Mouse (Mus musculus): ENCODE measurements around the gene Tunar.

Tunar gene

GRCm38 (mm10) chr12:105356781-105357180, 23.1 kb downstream of the Tunar start:
- no peaks in the 10 kb centered on the region for H3K36me3 ChIP-seq (ENCODE audit: insufficient read depth, low read length)
- H3K27me3 ChIP-seq (ENCODE audit: insufficient read depth, low read length) = no peaks in the 10 kb centered on the region
- no peak for TF ChIP-seq POU5F1 (IDR thresholded peaks at IDR 0.05; ENCODE audit: borderline replicate concordance, low read length)
- no peak for TF ChIP-seq CTCF (conservative IDR thresholded peaks at IDR 0.05; ENCODE audit: low read length)
- TF ChIP-seq NANOG (IDR thresholded peaks at IDR 0.05; ENCODE audit: borderline replicate concordance, low read length) = no peak
- no peaks in the 10 kb centered on the region for H3K9me3 ChIP-seq (ENCODE audit: low read length)
- peaks cover 5% of the 10 kb centered on the region; the same call in 1 of the 2 replicates for H3K4me1 ChIP-seq (replicated peaks; ENCODE audit: low read depth, low read length)
- H3K4me3 ChIP-seq (replicated peaks; ENCODE audit: low read length) = no peak overlapping the region

DNA sequence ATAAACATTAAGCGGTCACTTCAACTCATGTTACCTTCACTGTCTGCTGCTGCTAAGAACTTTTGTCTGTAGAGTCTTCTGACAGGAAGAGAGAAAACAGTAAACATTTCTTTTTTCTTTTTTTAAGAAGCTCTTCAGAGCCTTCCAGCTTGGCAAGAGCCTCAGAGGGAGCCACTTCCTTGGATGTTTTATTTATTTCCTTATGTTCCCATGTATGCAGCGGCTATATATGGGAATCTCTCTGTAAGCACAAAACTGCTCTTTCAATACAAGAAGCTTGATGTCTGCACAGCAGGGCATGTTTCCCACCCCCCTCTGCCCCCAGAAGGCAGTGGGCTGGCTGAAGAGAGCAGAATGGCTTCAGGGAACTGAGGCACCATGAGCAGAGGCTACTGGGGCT, 30.0 kb downstream of the Tunar start:
- Histone ChIP-seq H3K27me3 (ENCODE audit: insufficient read depth, low read length) (no peaks in the 10 kb centered on the region), H3K36me3 (ENCODE audit: insufficient read depth, low read length) (no peaks in the 10 kb centered on the region), H3K4me3 (replicated peaks; ENCODE audit: low read length) (no peak overlapping the region), H3K9me3 (ENCODE audit: low read length) (no peaks in the 10 kb centered on the region), H3K4me1 (replicated peaks; ENCODE audit: low read depth, low read length) (no peaks in the 10 kb centered on the region)
- TF ChIP-seq CTCF (conservative IDR thresholded peaks at IDR 0.05; ENCODE audit: low read length) = no peak

DNA sequence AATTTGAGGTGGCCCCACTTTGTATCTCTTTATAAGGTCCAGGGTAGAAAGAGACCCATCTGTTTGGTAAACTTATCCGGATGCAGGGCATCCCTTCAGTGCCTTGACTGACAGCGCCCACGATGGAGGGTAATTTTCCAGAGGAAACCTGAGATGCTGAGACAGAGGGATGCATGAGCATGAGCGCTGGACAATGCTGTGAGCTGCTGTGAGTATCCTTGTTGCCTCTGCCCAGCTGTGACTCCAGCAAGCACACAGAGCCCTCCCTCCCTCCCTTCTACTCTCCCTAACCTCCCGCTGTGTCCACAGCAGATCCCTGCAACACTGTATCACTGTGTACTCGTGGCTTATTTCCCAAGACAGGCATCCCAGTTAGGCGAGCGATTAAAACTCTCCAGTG, 40.9 kb downstream of the Tunar start:
- H3K36me3 ChIP-seq (ENCODE audit: insufficient read depth, low read length) = no peaks in the 10 kb centered on the region
- no peak for TF ChIP-seq POU5F1 (IDR thresholded peaks at IDR 0.05; ENCODE audit: borderline replicate concordance, low read length)
- TF ChIP-seq CTCF (conservative IDR thresholded peaks at IDR 0.05; ENCODE audit: low read length) = no peak
- TF ChIP-seq NANOG (IDR thresholded peaks at IDR 0.05; ENCODE audit: borderline replicate concordance, low read length) = no peak
- H3K4me3 ChIP-seq (replicated peaks; ENCODE audit: low read length) = no peak overlapping the region
- no peaks in the 10 kb centered on the region for H3K4me1 ChIP-seq (replicated peaks; ENCODE audit: low read depth, low read length)
- no peaks in the 10 kb centered on the region for H3K9me3 ChIP-seq (ENCODE audit: low read length)
- no peaks in the 10 kb centered on the region for H3K27me3 ChIP-seq (ENCODE audit: insufficient read depth, low read length)

GRCm38 (mm10) chr12:105376976-105377375, 43.3 kb downstream of the Tunar start:
- Histone ChIP-seq H3K4me1 (replicated peaks; ENCODE audit: low read depth, low read length) (0 out of 2 replicates have a peak, but pooled peaks cover 3% of the 10 kb centered on the region), H3K4me3 (replicated peaks; ENCODE audit: low read length) (no peak overlapping the region), H3K9me3 (ENCODE audit: low read length) (no peaks in the 10 kb centered on the region), H3K36me3 (ENCODE audit: insufficient read depth, low read length) (no peaks in the 10 kb centered on the region), H3K27me3 (ENCODE audit: insufficient read depth, low read length) (no peaks in the 10 kb centered on the region)
- TF ChIP-seq NANOG (IDR thresholded peaks at IDR 0.05; ENCODE audit: borderline replicate concordance, low read length) (no peak), POU5F1 (IDR thresholded peaks at IDR 0.05; ENCODE audit: borderline replicate concordance, low read length) (no peak), CTCF (conservative IDR thresholded peaks at IDR 0.05; ENCODE audit: low read length) (no peak)

- peaks cover 18% of the 10 kb centered on the region for H3K4me1 ChIP-seq (replicated peaks; ENCODE audit: low read depth, low read length)
- no peaks in the 10 kb centered on the region for H3K27me3 ChIP-seq (ENCODE audit: insufficient read depth, low read length)
- no peaks in the 10 kb centered on the region for H3K36me3 ChIP-seq (ENCODE audit: insufficient read depth, low read length)
- no peaks in the 10 kb centered on the region for H3K9me3 ChIP-seq (ENCODE audit: low read length)
- TF ChIP-seq NANOG (IDR thresholded peaks at IDR 0.05; ENCODE audit: borderline replicate concordance, low read length) = no peak; the same call in 1 of the 2 replicates
- TF ChIP-seq CTCF (conservative IDR thresholded peaks at IDR 0.05; ENCODE audit: low read length) = no peak
- TF ChIP-seq POU5F1 (IDR thresholded peaks at IDR 0.05; ENCODE audit: borderline replicate concordance, low read length) = no peak
- H3K4me3 ChIP-seq (replicated peaks; ENCODE audit: low read length) = no peak overlapping the region
Observed at GRCm38 (mm10) chr12:105382733-105383132, 49.1 kb downstream of the Tunar start.

- H3K4me3 ChIP-seq (replicated peaks; ENCODE audit: low read length) = no peak overlapping the region
- H3K4me1 ChIP-seq (replicated peaks; ENCODE audit: low read depth, low read length) = peaks cover 7% of the 10 kb centered on the region; the same call in 1 of the 2 replicates
- H3K9me3 ChIP-seq (ENCODE audit: low read length) = peaks cover 6% of the 10 kb centered on the region
- TF ChIP-seq CTCF (conservative IDR thresholded peaks at IDR 0.05; ENCODE audit: low read length) = no peak
- no peaks in the 10 kb centered on the region for H3K36me3 ChIP-seq (ENCODE audit: insufficient read depth, low read length)
- H3K27me3 ChIP-seq (ENCODE audit: insufficient read depth, low read length) = peaks cover 5% of the 10 kb centered on the region
Observed at GRCm38 (mm10) chr12:105394671-105395070, 61.0 kb downstream of the Tunar start.

- H3K36me3 ChIP-seq (ENCODE audit: insufficient read depth, low read length) = no peaks in the 10 kb centered on the region
- no peak for TF ChIP-seq CTCF (conservative IDR thresholded peaks at IDR 0.05; ENCODE audit: low read length)
- no peak for TF ChIP-seq POU5F1 (IDR thresholded peaks at IDR 0.05; ENCODE audit: borderline replicate concordance, low read length)
- TF ChIP-seq NANOG (IDR thresholded peaks at IDR 0.05; ENCODE audit: borderline replicate concordance, low read length) = no peak
- H3K9me3 ChIP-seq (ENCODE audit: low read length) = peaks cover 21% of the 10 kb centered on the region
- H3K4me1 ChIP-seq (replicated peaks; ENCODE audit: low read depth, low read length) = peaks cover 7% of the 10 kb centered on the region; the same call in 1 of the 2 replicates
- no peak overlapping the region for H3K4me3 ChIP-seq (replicated peaks; ENCODE audit: low read length)
- peaks cover 5% of the 10 kb centered on the region for H3K27me3 ChIP-seq (ENCODE audit: insufficient read depth, low read length)
Observed at GRCm38 (mm10) chr12:105398172-105398571, 64.5 kb downstream of the Tunar start.

DNA sequence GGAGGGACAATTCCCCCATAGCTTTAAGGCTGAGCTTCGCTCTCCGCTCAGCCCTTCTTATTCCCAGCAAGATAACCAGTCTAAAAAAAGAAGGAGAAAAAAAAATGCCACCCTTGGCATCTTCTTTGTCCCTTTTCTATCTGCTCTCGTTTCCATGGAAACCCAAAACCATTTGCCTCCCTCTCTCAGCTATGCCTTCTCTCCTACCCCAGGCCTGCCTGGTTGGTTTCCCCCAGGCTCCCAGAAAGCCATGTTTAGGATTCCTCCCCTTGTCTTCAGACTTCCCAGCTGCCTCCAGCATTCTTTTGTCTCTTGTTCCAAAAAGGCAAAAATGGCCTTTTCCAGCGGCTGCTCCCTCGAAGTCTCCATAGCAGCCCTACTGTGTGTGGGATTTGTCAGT, 70.1 kb downstream of the Tunar start:
- Histone ChIP-seq H3K9me3 (ENCODE audit: low read length) (peaks cover 21% of the 10 kb centered on the region), H3K36me3 (ENCODE audit: insufficient read depth, low read length) (no peaks in the 10 kb centered on the region), H3K27me3 (ENCODE audit: insufficient read depth, low read length) (no peaks in the 10 kb centered on the region), H3K4me3 (replicated peaks; ENCODE audit: low read length) (no peak overlapping the region), H3K4me1 (replicated peaks; ENCODE audit: low read depth, low read length) (no peaks in the 10 kb centered on the region)
- no peak for TF ChIP-seq CTCF (conservative IDR thresholded peaks at IDR 0.05; ENCODE audit: low read length)
- TF ChIP-seq NANOG (IDR thresholded peaks at IDR 0.05; ENCODE audit: borderline replicate concordance, low read length) = no peak
- TF ChIP-seq POU5F1 (IDR thresholded peaks at IDR 0.05; ENCODE audit: borderline replicate concordance, low read length) = no peak

DNA sequence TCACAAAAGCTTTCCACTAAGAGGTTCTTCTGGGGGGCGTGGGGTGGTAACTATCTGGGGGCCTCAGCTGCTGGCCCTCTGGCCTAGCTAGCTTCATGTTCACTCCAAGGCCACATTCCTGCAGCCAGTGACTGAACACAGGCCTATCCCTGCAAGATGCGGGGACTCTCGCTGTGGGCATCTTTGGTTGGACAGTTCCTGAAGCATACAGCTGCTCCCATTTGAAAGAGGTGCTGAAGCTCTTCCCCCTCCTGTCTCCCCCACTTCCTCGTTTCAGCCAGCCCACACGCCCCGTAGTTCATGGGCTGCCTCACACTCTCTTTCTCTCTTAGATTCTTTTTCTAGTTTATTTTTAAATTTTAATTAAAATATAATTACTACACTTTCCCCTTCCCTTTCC, 72.3 kb downstream of the Tunar start:
- TF ChIP-seq POU5F1 (IDR thresholded peaks at IDR 0.05; ENCODE audit: borderline replicate concordance, low read length) (no peak), NANOG (IDR thresholded peaks at IDR 0.05; ENCODE audit: borderline replicate concordance, low read length) (no peak), CTCF (conservative IDR thresholded peaks at IDR 0.05; ENCODE audit: low read length) (no peak)
- no peak overlapping the region for H3K4me3 ChIP-seq (replicated peaks; ENCODE audit: low read length)
- peaks cover 7% of the 10 kb centered on the region; the same call in 1 of the 2 replicates for H3K9me3 ChIP-seq (ENCODE audit: low read length)
- no peaks in the 10 kb centered on the region for H3K36me3 ChIP-seq (ENCODE audit: insufficient read depth, low read length)
- no peaks in the 10 kb centered on the region for H3K27me3 ChIP-seq (ENCODE audit: insufficient read depth, low read length)
- no peaks in the 10 kb centered on the region for H3K4me1 ChIP-seq (replicated peaks; ENCODE audit: low read depth, low read length)
